Mouse (Mus musculus): Measurements from ENCODE around the gene Otud5. TPM values are rescaled to one million over a fixed set of nuclear protein-coding genes. Genes with fewer than 3 reads are reported as not detected.
"Not testable (repeated sequence)": the region's sequence is repeated elsewhere in the genome, so short reads cannot be mapped to it uniquely, and the experiment has no call there.

Otud5 gene
- 42.2 and 43.4 TPM in 2 replicates for polyA plus RNA-seq (2016; fragmentation: Nextera tagmentation; extraction: Ambion mirVana)

DNA sequence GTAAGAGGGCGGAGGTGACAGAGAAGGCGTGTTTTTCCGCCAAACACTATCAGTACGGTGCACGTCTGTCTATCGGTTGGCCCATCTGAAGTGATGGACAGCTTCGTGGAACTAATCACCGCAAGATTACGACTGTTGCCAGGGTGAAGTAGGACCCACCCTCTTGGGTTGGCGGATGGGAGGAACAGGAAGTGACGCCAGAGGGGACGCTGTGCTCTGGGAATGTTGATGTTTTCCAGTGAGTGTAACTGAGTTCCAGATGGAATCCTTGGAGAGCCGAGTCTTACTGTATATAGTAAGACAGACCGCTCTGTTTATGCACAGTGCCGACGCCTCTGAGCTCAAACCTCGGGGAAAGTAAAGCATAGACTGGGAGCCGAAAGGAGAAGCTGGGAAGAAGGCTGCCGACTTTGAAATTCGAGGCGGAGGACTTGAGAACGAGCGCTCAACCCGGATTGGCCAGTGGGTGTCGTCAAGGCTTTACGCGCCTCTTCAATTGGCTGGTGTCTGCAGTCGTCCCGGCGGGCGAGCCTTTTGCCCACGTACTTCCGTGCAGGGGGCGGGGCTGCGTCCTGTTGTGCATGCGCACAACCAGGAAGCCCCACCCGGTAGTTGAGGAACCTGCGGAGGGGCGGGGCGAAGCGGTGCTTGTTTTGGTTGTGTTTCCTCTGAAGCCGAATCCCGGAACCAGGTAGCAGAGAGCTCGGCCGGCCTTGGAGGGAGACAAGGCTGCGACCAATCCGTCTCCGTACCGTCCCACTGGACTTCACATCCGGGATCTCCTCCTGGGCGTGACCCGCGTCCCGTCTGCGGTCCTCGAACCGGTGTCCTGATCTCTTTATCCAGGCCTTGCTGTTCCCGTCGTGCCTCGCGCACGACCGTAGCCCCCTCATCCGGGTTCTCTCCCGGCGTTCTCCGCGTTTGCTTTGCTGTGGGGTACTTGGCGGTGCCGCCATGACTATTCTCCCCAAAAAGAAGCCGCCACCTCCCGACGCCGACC lies at the start of gene Otud5:
TSS of gene Otud5 (plus strand) at position 202 of the 1,000 bp plus-strand sequence.
- peak; percentile 95 for DNase-seq (ENCODE audit: low spot score)

DNA sequence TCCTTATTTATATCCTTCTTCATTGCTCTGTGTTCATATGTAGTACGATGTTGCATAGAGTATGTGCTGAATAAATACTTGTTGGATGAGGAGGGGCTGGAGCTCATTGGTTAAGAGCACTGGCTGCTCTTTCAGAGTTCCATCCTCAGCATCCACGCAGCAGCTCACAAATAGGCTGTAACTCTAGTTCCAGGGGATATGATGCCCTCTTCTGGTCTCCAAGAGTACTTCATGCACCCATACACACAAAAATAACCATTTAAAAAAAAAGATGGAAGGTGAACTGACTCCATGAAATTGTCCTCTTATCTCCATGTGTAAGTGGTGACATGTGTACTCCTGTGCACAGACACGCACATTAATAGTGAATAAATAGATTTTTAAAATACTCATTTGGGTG lies 47.8 kb upstream of the Otud5 start:
- no peak overlapping the region for H3K4me3 ChIP-seq
- 54% methylated on average over 3 of the region's 3 CpGs for WGBS
- no peak overlapping the region for H3K27ac ChIP-seq (replicated peaks)
- no peaks in the 10 kb centered on the region for H3K9me3 ChIP-seq
- peaks cover 5% of the 10 kb centered on the region; the same call in 1 of the 2 replicates for H3K4me1 ChIP-seq
- peaks cover 3% of the 10 kb centered on the region; the same call in 1 of the 2 replicates for H3K36me3 ChIP-seq (replicated peaks)
- no peaks in the 10 kb centered on the region for H3K27me3 ChIP-seq (replicated peaks; ENCODE audit: low read depth, poor library complexity, severe bottlenecking)
- DNase-seq (ENCODE audit: low spot score), result no peak

More for the DNA sequence above, at the start of gene Otud5:
- peak within 1 kb of the TSS; percentile 87 for H3K4me3 ChIP-seq
- H3K27ac ChIP-seq (replicated peaks), result peak within 1 kb of the TSS; percentile 87
- 0 out of 2 replicates have a peak, but pooled peaks cover 7% of the 10 kb centered on the region for H3K9me3 ChIP-seq
- 20% methylated on average over 74 of the region's 74 CpGs for WGBS
- H3K4me1 ChIP-seq, result peaks cover 12% of the 10 kb centered on the region; the same call in 1 of the 2 replicates
- no peaks in the 10 kb centered on the region for H3K27me3 ChIP-seq (replicated peaks; ENCODE audit: low read depth, poor library complexity, severe bottlenecking)
- no peaks in the 10 kb centered on the region; the same call in 1 of the 2 replicates for H3K36me3 ChIP-seq (replicated peaks)

- peaks cover 13% of the 10 kb centered on the region for H3K36me3 ChIP-seq (replicated peaks)
- H3K27ac ChIP-seq (replicated peaks), result no peak overlapping the region
- H3K9me3 ChIP-seq, result no peaks in the 10 kb centered on the region
- DNase-seq (ENCODE audit: low spot score), result peak; percentile 53
- 34% methylated on average over 7 of the region's 7 CpGs for WGBS
- H3K27me3 ChIP-seq (replicated peaks; ENCODE audit: low read depth, poor library complexity, severe bottlenecking), result no peaks in the 10 kb centered on the region
- peaks cover 5% of the 10 kb centered on the region; the same call in 1 of the 2 replicates for H3K4me1 ChIP-seq
- H3K4me3 ChIP-seq, result no peak overlapping the region
Measured at GRCm38 (mm10) chrX:7795016-7795415, 46.1 kb upstream of the Otud5 start.

GRCm38 (mm10) chrX:7797327-7797726 lies 43.8 kb upstream of the Otud5 start:
- Histone ChIP-seq H3K4me3 (no peak overlapping the region), H3K36me3 (replicated peaks) (peaks cover 33% of the 10 kb centered on the region), H3K9me3 (no peaks in the 10 kb centered on the region), H3K27me3 (replicated peaks; ENCODE audit: low read depth, poor library complexity, severe bottlenecking) (no peaks in the 10 kb centered on the region), H3K27ac (replicated peaks) (no peak overlapping the region), H3K4me1 (no peaks in the 10 kb centered on the region)
- WGBS, result 81% methylated on average over 3 of the region's 3 CpGs
- DNase-seq (ENCODE audit: low spot score), result no peak

GRCm38 (mm10) chrX:7802157-7802556 lies 39.0 kb upstream of the Otud5 start:
- H3K36me3 ChIP-seq (replicated peaks), result peaks cover 63% of the 10 kb centered on the region
- DNase-seq (ENCODE audit: low spot score); H3K27ac ChIP-seq (replicated peaks); H3K4me1 ChIP-seq; H3K27me3 ChIP-seq (replicated peaks; ENCODE audit: low read depth, poor library complexity, severe bottlenecking); H3K4me3 ChIP-seq; H3K9me3 ChIP-seq: not testable (repeated sequence)
- 88% methylated on average over 2 of the region's 2 CpGs for WGBS

DNA sequence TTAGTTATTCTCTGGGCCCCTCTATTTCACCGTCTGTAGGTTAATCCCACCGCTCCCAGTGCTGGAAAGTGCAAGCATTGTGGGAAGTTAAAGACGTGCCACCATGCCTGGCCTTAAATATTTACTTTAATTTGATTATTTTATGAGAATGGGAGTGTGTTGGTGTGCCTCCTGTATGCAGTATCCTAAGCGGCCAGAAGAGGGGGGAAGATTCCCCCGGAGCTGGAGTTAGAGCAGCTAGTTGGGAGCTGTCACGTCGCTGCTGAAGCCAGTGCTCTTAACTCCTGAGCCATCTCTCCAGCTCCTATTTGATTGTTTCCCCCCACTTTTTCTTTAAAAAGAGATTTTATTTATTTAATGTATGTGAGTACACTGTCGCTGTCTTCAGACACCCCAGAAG lies 26.1 kb upstream of the Otud5 start:
- not testable (repeated sequence) for H3K27ac ChIP-seq (replicated peaks); H3K4me1 ChIP-seq; H3K27me3 ChIP-seq (replicated peaks; ENCODE audit: low read depth, poor library complexity, severe bottlenecking); H3K4me3 ChIP-seq; H3K9me3 ChIP-seq
- peak; percentile 16 for DNase-seq (ENCODE audit: low spot score)
- H3K36me3 ChIP-seq (replicated peaks), result peaks cover 80% of the 10 kb centered on the region
- WGBS, result 53% methylated on average over 8 of the region's 8 CpGs

GRCm38 (mm10) chrX:7821865-7822779 lies 19.0 kb upstream of the Otud5 start, which contains the start of gene Kcnd1:
TSS of gene Kcnd1 (plus strand) at chrX:7822289.
- Histone ChIP-seq H3K27ac (replicated peaks) (no peak within 1 kb of the TSS), H3K4me1 (peaks cover 13% of the 10 kb centered on the region), H3K36me3 (replicated peaks) (peaks cover 27% of the 10 kb centered on the region), H3K27me3 (replicated peaks; ENCODE audit: low read depth, poor library complexity, severe bottlenecking) (no peaks in the 10 kb centered on the region), H3K9me3 (peaks cover 8% of the 10 kb centered on the region; the same call in 1 of the 2 replicates), H3K4me3 (peak within 1 kb of the TSS; percentile 55)
- peak; percentile 34 for DNase-seq (ENCODE audit: low spot score)
- WGBS, result 17% methylated on average over 24 of the region's 24 CpGs

GRCm38 (mm10) chrX:7837146-7837545 lies 4.0 kb upstream of the Otud5 start:
- Histone ChIP-seq H3K4me1 (no peaks in the 10 kb centered on the region), H3K27ac (replicated peaks) (no peak overlapping the region), H3K36me3 (replicated peaks) (no peaks in the 10 kb centered on the region), H3K27me3 (replicated peaks; ENCODE audit: low read depth, poor library complexity, severe bottlenecking) (no peaks in the 10 kb centered on the region), H3K9me3 (0 out of 2 replicates have a peak, but pooled peaks cover 3% of the 10 kb centered on the region), H3K4me3 (no peak overlapping the region)
- no peak for DNase-seq (ENCODE audit: low spot score)
- 83% methylated on average over 1 of the region's 1 CpGs for WGBS

- Histone ChIP-seq H3K27ac (replicated peaks) (no peak overlapping the region), H3K4me3 (peak overlapping the region; percentile 87), H3K4me1 (peaks cover 12% of the 10 kb centered on the region; the same call in 1 of the 2 replicates), H3K36me3 (replicated peaks) (no peaks in the 10 kb centered on the region; the same call in 1 of the 2 replicates), H3K9me3 (0 out of 2 replicates have a peak, but pooled peaks cover 7% of the 10 kb centered on the region), H3K27me3 (replicated peaks; ENCODE audit: low read depth, poor library complexity, severe bottlenecking) (no peaks in the 10 kb centered on the region)
- 17% methylated on average over 7 of the region's 7 CpGs for WGBS
- DNase-seq (ENCODE audit: low spot score), result no peak
Measured at GRCm38 (mm10) chrX:7840842-7841162, 362 bp upstream of the Otud5 start.

- peaks cover 12% of the 10 kb centered on the region; the same call in 1 of the 2 replicates for H3K4me1 ChIP-seq
- 0 out of 2 replicates have a peak, but pooled peaks cover 7% of the 10 kb centered on the region for H3K9me3 ChIP-seq
- no peaks in the 10 kb centered on the region for H3K27me3 ChIP-seq (replicated peaks; ENCODE audit: low read depth, poor library complexity, severe bottlenecking)
- peak overlapping the region; percentile 87 for H3K4me3 ChIP-seq
- no peak for DNase-seq (ENCODE audit: low spot score)
- H3K27ac ChIP-seq (replicated peaks), result peak overlapping the region; percentile 87
- no peaks in the 10 kb centered on the region; the same call in 1 of the 2 replicates for H3K36me3 ChIP-seq (replicated peaks)
- 16% methylated on average over 42 of the region's 42 CpGs for WGBS
Measured at GRCm38 (mm10) chrX:7842318-7842717, 1.2 kb downstream of the Otud5 start.

DNA sequence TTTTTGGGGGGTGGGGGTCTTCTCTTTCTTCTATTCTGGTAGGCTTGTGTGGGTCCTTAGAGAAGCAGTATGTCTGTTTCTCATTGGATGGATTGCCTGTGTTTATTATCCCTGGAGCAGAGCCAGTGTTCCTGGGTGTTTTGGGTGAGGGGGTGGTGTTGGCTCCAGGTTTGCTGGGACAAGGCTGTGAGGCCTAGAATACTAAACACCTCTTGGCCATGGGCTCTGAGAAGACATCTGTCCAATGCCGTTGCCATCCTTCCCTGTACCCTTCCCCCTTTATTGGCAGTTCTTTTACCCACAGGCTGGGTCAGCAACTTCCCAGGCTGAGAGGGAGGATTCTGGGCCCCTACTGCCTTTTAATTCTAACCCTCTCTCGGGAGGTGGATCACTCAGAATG lies 6.7 kb downstream of the Otud5 start:
- Histone ChIP-seq H3K4me3 (no peak overlapping the region), H3K36me3 (replicated peaks) (peaks cover 24% of the 10 kb centered on the region), H3K27ac (replicated peaks) (no peak overlapping the region), H3K4me1 (peaks cover 10% of the 10 kb centered on the region; the same call in 1 of the 2 replicates), H3K27me3 (replicated peaks; ENCODE audit: low read depth, poor library complexity, severe bottlenecking) (no peaks in the 10 kb centered on the region), H3K9me3 (no peaks in the 10 kb centered on the region)
- no peak for DNase-seq (ENCODE audit: low spot score)
- 86% methylated on average over 2 of the region's 2 CpGs for WGBS

DNA sequence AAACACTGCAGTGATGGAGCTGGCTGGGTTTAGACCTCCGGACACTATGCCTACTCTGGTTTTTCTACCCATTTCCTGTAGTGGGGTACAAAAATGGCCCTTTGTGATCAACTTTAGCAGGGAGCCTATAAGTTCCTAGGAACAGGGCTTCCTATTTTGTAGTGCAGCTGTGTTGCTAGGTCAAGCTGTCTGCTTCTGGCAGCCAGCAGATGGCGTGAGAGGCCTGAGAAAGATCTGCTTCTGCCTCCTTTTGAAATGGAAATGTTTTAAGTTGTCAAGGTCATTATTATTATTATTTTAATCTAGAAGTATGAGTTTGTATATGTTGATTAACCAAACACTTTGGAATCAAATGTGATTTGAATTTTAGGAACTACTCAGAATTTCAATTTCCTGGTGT lies 13.4 kb downstream of the Otud5 start:
- Histone ChIP-seq H3K27me3 (replicated peaks; ENCODE audit: low read depth, poor library complexity, severe bottlenecking) (no peaks in the 10 kb centered on the region), H3K9me3 (no peaks in the 10 kb centered on the region), H3K27ac (replicated peaks) (no peak overlapping the region), H3K4me1 (no peaks in the 10 kb centered on the region), H3K36me3 (replicated peaks) (peaks cover 50% of the 10 kb centered on the region), H3K4me3 (no peak overlapping the region)
- peak; percentile 19 for DNase-seq (ENCODE audit: low spot score)
- 48% methylated on average over 2 of the region's 2 CpGs for WGBS
